Mouse (Mus musculus): ENCODE data around the gene Rnf5. TPM values are rescaled to one million over a fixed set of nuclear protein-coding genes. Genes with fewer than 3 reads are reported as not detected.

Rnf5 gene
- polyA plus RNA-seq, 1 experiment from 2014 or later = 241 TPM

GRCm38 (mm10) chr17:34644608-34645007 is 41.1 kb upstream of the Rnf5 start, which contains the start of gene Fkbpl:
Fkbpl (plus strand) TSS chr17:34644764.
- peak; percentile 85 for ATAC-seq (ENCODE audit: low FRiP score)

GRCm38 (mm10) chr17:34643944-34644343 is 40.5 kb upstream of the Rnf5 start:
- no peaks in the 10 kb centered on the region for H3K27me3 ChIP-seq
- no peak overlapping the region for H3K4me2 ChIP-seq
- no peak for ATAC-seq (ENCODE audit: low FRiP score)
- H3K36me3 ChIP-seq (replicated peaks) = peaks cover 6% of the 10 kb centered on the region
- no peaks in the 10 kb centered on the region for H3K9me3 ChIP-seq
- WGBS = 85% methylated on average over 10 of the region's 10 CpGs
- H3K4me3 ChIP-seq (replicated peaks) = no peak overlapping the region
- H3K27ac ChIP-seq = no peak overlapping the region
- H3K4me1 ChIP-seq = peaks cover 45% of the 10 kb centered on the region
- H3K9ac ChIP-seq = no peak overlapping the region

More at GRCm38 (mm10) chr17:34644608-34645007, 41.1 kb upstream of the Rnf5 start, which contains the start of gene Fkbpl:
- H3K9ac ChIP-seq = peak within 1 kb of the TSS; percentile 74
- peaks cover 12% of the 10 kb centered on the region for H3K36me3 ChIP-seq (replicated peaks)
- WGBS = under 1% methylated on average over 16 of the region's 16 CpGs
- no peaks in the 10 kb centered on the region for H3K27me3 ChIP-seq
- H3K9me3 ChIP-seq = no peaks in the 10 kb centered on the region
- H3K27ac ChIP-seq = peak within 1 kb of the TSS; percentile 75
- H3K4me1 ChIP-seq = peaks cover 45% of the 10 kb centered on the region
- H3K4me3 ChIP-seq (replicated peaks) = peak within 1 kb of the TSS; percentile 54
- peak within 1 kb of the TSS; percentile 59 for H3K4me2 ChIP-seq

- no peak overlapping the region for H3K27ac ChIP-seq
- no peak overlapping the region for H3K9ac ChIP-seq
- H3K36me3 ChIP-seq (replicated peaks) = 0 out of 2 replicates have a peak, but pooled peaks cover 5% of the 10 kb centered on the region
- WGBS = 91% methylated on average over 4 of the region's 4 CpGs
- no peaks in the 10 kb centered on the region for H3K27me3 ChIP-seq
- no peak overlapping the region for H3K4me2 ChIP-seq
- no peak for ATAC-seq (ENCODE audit: low FRiP score)
- no peaks in the 10 kb centered on the region for H3K9me3 ChIP-seq
- H3K4me3 ChIP-seq (replicated peaks) = no peak overlapping the region
- H3K4me1 ChIP-seq = peaks cover 40% of the 10 kb centered on the region
Observed at GRCm38 (mm10) chr17:34643379-34643778, 39.9 kb upstream of the Rnf5 start.

GRCm38 (mm10) chr17:34641945-34642344 is 38.5 kb upstream of the Rnf5 start:
- no peak overlapping the region for H3K4me3 ChIP-seq (replicated peaks)
- no peak overlapping the region for H3K9ac ChIP-seq
- no peaks in the 10 kb centered on the region for H3K27me3 ChIP-seq
- H3K27ac ChIP-seq = peak overlapping the region; percentile 85
- H3K4me2 ChIP-seq = no peak overlapping the region
- no peak for ATAC-seq (ENCODE audit: low FRiP score)
- H3K9me3 ChIP-seq = no peaks in the 10 kb centered on the region
- H3K36me3 ChIP-seq (replicated peaks) = 0 out of 2 replicates have a peak, but pooled peaks cover 5% of the 10 kb centered on the region
- WGBS = 82% methylated on average over 3 of the region's 3 CpGs
- H3K4me1 ChIP-seq = peaks cover 30% of the 10 kb centered on the region

GRCm38 (mm10) chr17:34640778-34641601 is 37.5 kb upstream of the Rnf5 start:
- Histone ChIP-seq H3K4me3 (replicated peaks) (no peak overlapping the region), H3K36me3 (replicated peaks) (0 out of 2 replicates have a peak, but pooled peaks cover under 1% of the 10 kb centered on the region), H3K27ac (peak overlapping the region; percentile 85), H3K9ac (0 out of 2 replicates have a peak overlapping the region, but pooled peaks have one; percentile 5), H3K4me2 (no peak overlapping the region), H3K4me1 (peaks cover 24% of the 10 kb centered on the region), H3K9me3 (no peaks in the 10 kb centered on the region), H3K27me3 (peaks cover under 1% of the 10 kb centered on the region; the same call in 1 of the 2 replicates)
- 0 out of 2 replicates have a peak, but pooled peaks have one; percentile 18 for ATAC-seq (ENCODE audit: low FRiP score)
- WGBS = 11% methylated on average over 11 of the region's 11 CpGs

- H3K27me3 ChIP-seq = peaks cover 3% of the 10 kb centered on the region; the same call in 1 of the 2 replicates
- H3K4me2 ChIP-seq = no peak overlapping the region
- 85% methylated on average over 7 of the region's 7 CpGs for WGBS
- no peak overlapping the region for H3K27ac ChIP-seq
- H3K4me1 ChIP-seq = peaks cover 13% of the 10 kb centered on the region
- no peak overlapping the region for H3K4me3 ChIP-seq (replicated peaks)
- ATAC-seq (ENCODE audit: low FRiP score) = no peak
- no peak overlapping the region for H3K9ac ChIP-seq
- H3K36me3 ChIP-seq (replicated peaks) = no peaks in the 10 kb centered on the region
- H3K9me3 ChIP-seq = no peaks in the 10 kb centered on the region
Observed at GRCm38 (mm10) chr17:34639461-34640255, 36.2 kb upstream of the Rnf5 start.

GRCm38 (mm10) chr17:34637459-34637858 is 34.0 kb upstream of the Rnf5 start:
- no peaks in the 10 kb centered on the region for H3K9me3 ChIP-seq
- H3K27me3 ChIP-seq = peaks cover 19% of the 10 kb centered on the region
- no peak overlapping the region for H3K27ac ChIP-seq
- no peak overlapping the region for H3K4me3 ChIP-seq (replicated peaks)
- H3K9ac ChIP-seq = no peak overlapping the region
- ATAC-seq (ENCODE audit: low FRiP score) = no peak
- no peak overlapping the region for H3K4me2 ChIP-seq
- no peaks in the 10 kb centered on the region for H3K36me3 ChIP-seq (replicated peaks)
- H3K4me1 ChIP-seq = peaks cover 16% of the 10 kb centered on the region
- WGBS = 70% methylated on average over 3 of the region's 3 CpGs

GRCm38 (mm10) chr17:34635671-34636070 is 32.2 kb upstream of the Rnf5 start:
- H3K4me1 ChIP-seq = peaks cover 24% of the 10 kb centered on the region
- ATAC-seq (ENCODE audit: low FRiP score) = no peak
- H3K36me3 ChIP-seq (replicated peaks) = no peaks in the 10 kb centered on the region
- H3K4me2 ChIP-seq = no peak overlapping the region
- no peak overlapping the region for H3K27ac ChIP-seq
- H3K9me3 ChIP-seq = no peaks in the 10 kb centered on the region
- no peak overlapping the region for H3K9ac ChIP-seq
- WGBS = 75% methylated on average over 2 of the region's 2 CpGs
- H3K27me3 ChIP-seq = peaks cover 37% of the 10 kb centered on the region
- no peak overlapping the region for H3K4me3 ChIP-seq (replicated peaks)

GRCm38 (mm10) chr17:34632261-34632691 is 28.8 kb upstream of the Rnf5 start:
- Histone ChIP-seq H3K4me3 (replicated peaks) (peak overlapping the region; percentile 36), H3K9me3 (no peaks in the 10 kb centered on the region), H3K9ac (peak overlapping the region; percentile 36), H3K4me2 (peak overlapping the region; percentile 87), H3K27ac (no peak overlapping the region), H3K27me3 (peaks cover 56% of the 10 kb centered on the region), H3K4me1 (peaks cover 52% of the 10 kb centered on the region), H3K36me3 (replicated peaks) (no peaks in the 10 kb centered on the region)
- under 1% methylated on average over 26 of the region's 26 CpGs for WGBS
- ATAC-seq (ENCODE audit: low FRiP score) = no peak

- Histone ChIP-seq H3K27ac (no peak overlapping the region), H3K9ac (peak overlapping the region; percentile 36)
Observed at GRCm38 (mm10) chr17:34631647-34632046, 28.2 kb upstream of the Rnf5 start.

GRCm38 (mm10) chr17:34630761-34631301 is 27.3 kb upstream of the Rnf5 start:
- Histone ChIP-seq H3K4me1 (peaks cover 62% of the 10 kb centered on the region), H3K27ac (no peak overlapping the region), H3K27me3 (peaks cover 54% of the 10 kb centered on the region)

More at GRCm38 (mm10) chr17:34631647-34632046, 28.2 kb upstream of the Rnf5 start:
- no peak for ATAC-seq (ENCODE audit: low FRiP score)
- Histone ChIP-seq H3K9me3 (no peaks in the 10 kb centered on the region), H3K27me3 (peaks cover 56% of the 10 kb centered on the region), H3K4me1 (peaks cover 54% of the 10 kb centered on the region), H3K4me2 (peak overlapping the region; percentile 87), H3K36me3 (replicated peaks) (no peaks in the 10 kb centered on the region), H3K4me3 (replicated peaks) (peak overlapping the region; percentile 36)
- WGBS = 5% methylated on average over 12 of the region's 12 CpGs

More at GRCm38 (mm10) chr17:34630761-34631301, 27.3 kb upstream of the Rnf5 start:
- Histone ChIP-seq H3K4me3 (replicated peaks) (peak overlapping the region; percentile 38), H3K4me2 (peak overlapping the region; percentile 87), H3K9ac (peak overlapping the region; percentile 51), H3K9me3 (no peaks in the 10 kb centered on the region), H3K36me3 (replicated peaks) (no peaks in the 10 kb centered on the region)
- 4% methylated on average over 45 of the region's 48 CpGs for WGBS
- ATAC-seq (ENCODE audit: low FRiP score) = no peak

Measured in forebrain, embryonic 12.5 days (tissue).